Comparison of ENCODE assay signal across 19 mouse cellular contexts in genomic region chr9:104777135-104777534, GRCm38 (mm10).
"Had no signal": no experiment of that assay in that cellular context is flagged by ENCODE, and none has a peak within 500 bp of the region (broad histone marks: within the 10 kb centered on the region; RNA-seq: fewer than 3 reads in every experiment).

No protein-coding gene starts in this region.

- H3K36me3 ChIP-seq: limb, embryonic 10.5 days; limb, embryonic 13.5 days; liver, embryonic 12.5 days; liver, embryonic 15.5 days had no signal

- H3K4me3 ChIP-seq: limb, embryonic 10.5 days; limb, embryonic 13.5 days; liver, embryonic 12.5 days; liver, embryonic 15.5 days had no signal

- DNase-seq: kidney, adult 2 months; kidney, postnatal 25 days; liver; lung, adult 18-20 months; lung, postnatal 14 days; lung, postnatal 4 days; midbrain, embryonic 14.5 days; right cerebral cortex, adult 18-20 months; right cerebral cortex, postnatal 14 days; right cerebral cortex, postnatal 4 days; thymus, adult 2 months; thymus, postnatal 25 days had no signal

- H3K9me3 ChIP-seq: limb, embryonic 10.5 days; limb, embryonic 13.5 days; liver, embryonic 12.5 days; liver, embryonic 15.5 days had no signal

- H3K27ac ChIP-seq: kidney, postnatal 0 days; limb, embryonic 10.5 days; limb, embryonic 13.5 days; liver, embryonic 12.5 days; liver, embryonic 15.5 days; stomach, postnatal 0 days had no signal

- H3K27me3 ChIP-seq: limb, embryonic 13.5 days; liver, embryonic 12.5 days; liver, embryonic 15.5 days had no signal

- H3K9ac ChIP-seq: limb, embryonic 13.5 days; liver, embryonic 12.5 days; liver, embryonic 15.5 days had no signal

- H3K4me2 ChIP-seq: limb, embryonic 13.5 days; liver, embryonic 12.5 days; liver, embryonic 15.5 days; midbrain, embryonic 11.5 days had no signal

- ATAC-seq: liver, embryonic 12.5 days had no signal

- H3K4me1 ChIP-seq: limb, embryonic 10.5 days; limb, embryonic 13.5 days; liver, embryonic 12.5 days; liver, embryonic 15.5 days had no signal
